ENCODE assay signal across 9 mouse cellular contexts in the genomic region with DNA sequence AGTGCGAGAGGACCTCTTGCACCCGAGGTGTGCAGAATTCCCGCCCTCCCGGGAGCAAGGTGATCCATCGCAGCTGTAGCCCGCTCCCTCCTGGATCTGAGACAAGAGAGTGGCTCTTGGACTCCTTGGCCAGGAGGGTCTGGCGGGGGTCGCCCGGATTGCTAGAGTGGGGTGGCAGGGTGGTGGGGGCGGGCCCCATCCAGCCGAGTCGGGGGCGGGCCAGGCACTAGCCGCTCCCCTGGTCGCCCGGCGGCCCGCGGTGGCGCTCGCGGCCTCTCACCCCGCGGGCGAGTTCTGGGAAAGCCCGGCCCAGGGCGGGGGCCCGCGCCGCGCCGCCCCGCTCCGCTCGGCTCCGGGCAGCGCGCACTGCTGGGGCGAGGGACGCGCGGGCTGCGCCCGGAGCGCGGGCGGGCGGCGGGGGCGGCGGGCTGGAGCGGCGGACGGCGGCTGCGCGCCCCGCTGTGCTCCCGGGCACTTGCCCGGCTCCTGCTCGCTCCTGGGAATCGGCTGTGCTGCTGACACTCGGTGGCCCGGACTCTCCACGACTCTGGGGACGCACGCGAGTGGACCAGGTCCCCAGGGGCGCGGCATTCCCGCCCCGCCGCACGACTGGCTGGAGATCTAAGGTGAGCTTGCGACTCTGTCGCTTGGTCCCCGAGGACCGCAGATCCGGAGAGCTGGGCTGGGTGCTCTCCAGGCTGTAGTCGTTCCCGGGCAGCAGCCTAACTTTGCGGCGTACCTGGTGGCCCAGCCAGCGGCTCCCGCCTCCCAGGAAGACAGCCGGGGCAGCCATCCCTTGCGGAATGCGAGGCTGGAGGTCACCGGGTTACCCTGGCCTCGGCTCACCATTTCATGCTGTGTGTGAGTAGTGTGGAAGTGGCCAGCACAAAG. TPM values are rescaled to one million over a fixed set of nuclear protein-coding genes. Genes with fewer than 3 reads are reported as not detected.
DNase-seq lines count a peak whose midpoint lies in the region; ATAC-seq and TF ChIP-seq lines count a peak whose summit lies in the region.
"Had no signal": no experiment of that assay in that cellular context is flagged by ENCODE, and none has a peak within 500 bp of the region (broad histone marks: within the 10 kb centered on the region; RNA-seq: fewer than 3 reads in every experiment).

A gene (plus strand): TSS at position 379 of the 891 bp plus-strand sequence.

- no peaks in the 10 kb centered on the region for H3K36me3 ChIP-seq in erythroblast, embryonic 14.5 days (ENCODE audit: control insufficient read depth)
- no peaks in the 10 kb centered on the region for H3K36me3 ChIP-seq in hindbrain, postnatal 0 days (ENCODE audit: insufficient read depth, low read length)
- no peaks in the 10 kb centered on the region for H3K36me3 ChIP-seq in liver, embryonic 15.5 days (replicated peaks)
- no peaks in the 10 kb centered on the region for H3K36me3 ChIP-seq in neural tube, embryonic 15.5 days

- TF ChIP-seq CTCF in hindbrain, postnatal 0 days (IDR thresholded peaks at IDR 0.05; ENCODE audit: low read depth): no peak

- peak within 1 kb of the TSS; percentile 60 for H3K9ac ChIP-seq in hindbrain, postnatal 0 days (replicated peaks; ENCODE audit: low read length)
- no peak within 1 kb of the TSS for H3K9ac ChIP-seq in liver, embryonic 15.5 days
- H3K9ac ChIP-seq in neural tube, embryonic 15.5 days (replicated peaks): peak within 1 kb of the TSS; percentile 58

- DNase-seq in adrenal gland, postnatal 25 days: peak; percentile 41
- DNase-seq in gastrocnemius, postnatal 36 days: peak; percentile 31 to 38
- DNase-seq in hindbrain, postnatal 0 days (ENCODE audit: low spot score): peak; percentile 61
- DNase-seq in adipocyte (ENCODE audit: low spot score): no peak

- intact Hi-C loops in gastrocnemius, postnatal 36 days (cut with DNase I): no loop called here

- peak within 1 kb of the TSS; percentile 27; the same call in 1 of the 2 replicates for H3K27ac ChIP-seq in hindbrain, postnatal 0 days
- H3K27ac ChIP-seq in liver, embryonic 15.5 days (replicated peaks): no peak within 1 kb of the TSS
- H3K27ac ChIP-seq in neural tube, embryonic 15.5 days (replicated peaks): peak within 1 kb of the TSS; percentile 69

- H3K27me3 ChIP-seq in erythroblast, embryonic 14.5 days (ENCODE audit: control insufficient read depth): peaks cover 47% of the 10 kb centered on the region
- H3K27me3 ChIP-seq in hindbrain, postnatal 0 days (ENCODE audit: insufficient read depth, low read length): no peaks in the 10 kb centered on the region
- peaks cover 59% of the 10 kb centered on the region for H3K27me3 ChIP-seq in liver, embryonic 15.5 days
- peaks cover 9% of the 10 kb centered on the region; the same call in 1 of the 2 replicates for H3K27me3 ChIP-seq in neural tube, embryonic 15.5 days (replicated peaks)

- WGBS in hindbrain, postnatal 0 days: under 1% methylated on average over 84 of the region's 90 CpGs
- WGBS in liver, embryonic 15.5 days (ENCODE audit: insufficient replicate concordance): under 1% methylated on average over 86 of the region's 90 CpGs
- under 1% methylated on average over 47 of the region's 90 CpGs for WGBS in neural tube, embryonic 15.5 days

- peak within 1 kb of the TSS; percentile 85 for H3K4me2 ChIP-seq in hindbrain, postnatal 0 days (ENCODE audit: low read depth, low read length)
- H3K4me2 ChIP-seq in liver, embryonic 15.5 days: peak within 1 kb of the TSS; percentile 59
- peak within 1 kb of the TSS; percentile 99 for H3K4me2 ChIP-seq in neural tube, embryonic 15.5 days

- H3K9me3 ChIP-seq in erythroblast, embryonic 14.5 days (ENCODE audit: control insufficient read depth, low read length): no peaks in the 10 kb centered on the region
- H3K9me3 ChIP-seq in hindbrain, postnatal 0 days (ENCODE audit: low read length): no peaks in the 10 kb centered on the region
- no peaks in the 10 kb centered on the region for H3K9me3 ChIP-seq in liver, embryonic 15.5 days (replicated peaks)
- no peaks in the 10 kb centered on the region for H3K9me3 ChIP-seq in neural tube, embryonic 15.5 days (replicated peaks)

- H3K4me3 ChIP-seq in erythroblast, embryonic 14.5 days (replicated peaks): peak within 1 kb of the TSS; percentile 39
- H3K4me3 ChIP-seq in hindbrain, postnatal 0 days (ENCODE audit: low read length): peak within 1 kb of the TSS; percentile 63
- H3K4me3 ChIP-seq in liver, embryonic 15.5 days (replicated peaks): peak within 1 kb of the TSS; percentile 48
- peak within 1 kb of the TSS; percentile 65 for H3K4me3 ChIP-seq in neural tube, embryonic 15.5 days (replicated peaks)

- ATAC-seq in erythroblast, adult 5-6 weeks (replicated peaks; ENCODE audit: low FRiP score, poor library complexity, severe bottlenecking): no peak
- peak; percentile 88 for ATAC-seq in hindbrain, postnatal 0 days
- peak; percentile 64 for ATAC-seq in liver, embryonic 15.5 days (ENCODE audit: insufficient read depth)
- peak; percentile 82 for ATAC-seq in neural tube, embryonic 15.5 days (ENCODE audit: low FRiP score)

- H3K4me1 ChIP-seq in erythroblast, embryonic 14.5 days (ENCODE audit: control insufficient read depth): no peaks in the 10 kb centered on the region
- no peaks in the 10 kb centered on the region for H3K4me1 ChIP-seq in hindbrain, postnatal 0 days (ENCODE audit: insufficient read depth, low read length)
- no peaks in the 10 kb centered on the region for H3K4me1 ChIP-seq in liver, embryonic 15.5 days (replicated peaks)
- H3K4me1 ChIP-seq in neural tube, embryonic 15.5 days: peaks cover 43% of the 10 kb centered on the region

RNA-seq across cellular contexts. Expression of the gene that starts here (rescaled TPM):
- 0.10 TPM in 1 of 2 replicates, not detected in the other for polyA plus RNA-seq in erythroblast, embryonic 14.5 days (2012)
- total RNA-seq in erythroblast, adult 5-6 weeks (2015; ENCODE audit: low replicate concordance): not detected in 2 replicates
- not detected in 2 replicates for total RNA-seq in erythroblast, adult 5-6 weeks (2017; ENCODE audit: low replicate concordance)
- 4.0 and 4.7 TPM in 2 replicates for total RNA-seq in adrenal gland, postnatal 25 days (2021)
- 1 to 10 TPM; 7.2 to 9.3 TPM for total RNA-seq in gastrocnemius, postnatal 36 days (2021)
- 10.0 TPM in 2 replicates for total RNA-seq in hindbrain, postnatal 0 days (2014; rRNA removed)
- polyA plus RNA-seq in hindbrain, postnatal 0 days (2015; fragmentation: Nextera tagmentation; extraction: Ambion mirVana): 5.2 and 5.7 TPM in 2 replicates
- 0.47 and 0.77 TPM in 2 replicates for polyA plus RNA-seq in liver, embryonic 15.5 days (2015; fragmentation: Nextera tagmentation; extraction: Ambion mirVana)
- 4.1 TPM in 2 replicates for polyA plus RNA-seq in neural tube, embryonic 15.5 days (2015; fragmentation: Nextera tagmentation; extraction: Ambion mirVana)
- polyA plus RNA-seq: C2C12 had no signal

Comparison
In these comparisons a context has a peak if more than half of its experiments do, and no peak if none do; other contexts are left out.
1. Peak in ATAC-seq, H3K4me3 ChIP-seq and H3K4me2 ChIP-seq in liver, embryonic 15.5 days; RNA of the gene not detected or under 1 TPM.